Mouse (Mus musculus) left cerebral cortex, adult 2 months (tissue): ENCODE results near the gene Six5. TPM values are rescaled to one million over a fixed set of nuclear protein-coding genes. Genes with fewer than 3 reads are reported as not detected.

Experiments
- DNase-seq, 2 experiments: peaks; one replicate each; pipeline ENCODE4 v3.0.0; 2021 to 2022; ENCODE audit warnings: low spot score in 2 of 2, mixed read lengths in 1 of 2; ENCODE audit errors: extremely low spot score in 1 of 2
- H3K27ac ChIP-seq: fragments of 200-600 bp; 2 replicates; pipeline ENCODE4 v1.8.1; 2022
- H3K4me3 ChIP-seq: fragments of 200-600 bp; 2 replicates; pipeline ENCODE4 v1.8.1; 2022
- CTCF ChIP-seq: fragments of 200-600 bp; IDR thresholded peaks from 2 replicates; pipeline ENCODE4 v1.8.1; 2022; ENCODE audit warnings: antibody characterized with exemption, mild to moderate bottlenecking, moderate library complexity
- intact Hi-C: fragments of 180-260 bp; cut with DNase I; formaldehyde crosslinking; loops from one replicate; pipeline ENCODE4 v1.15.1; 2025
- long read RNA-seq, 2 experiments: library from polyadenylated mRNA; stranded (forward); transcript quantifications; one replicate each; pipeline ENCODE4 v2.0.0; 2021; ENCODE audit warnings: borderline mapping rate in 2 of 2
- total RNA-seq, 2 experiments: library from RNA; stranded (reverse); gene quantifications; 2 replicates each; pipeline ENCODE4 v1.2.3; 2021

Gene Six5
- 1 to 10 TPM; 1.9 to 2.0 TPM for total RNA-seq
- long read RNA-seq, experiment 1, partial matches to known transcripts = 1 of 1 reads
- long read RNA-seq, experiment 1, other reads (novel, unspliced or antisense) = 0 of 1 reads
- long read RNA-seq, experiment 2 = 0 reads

DNA sequence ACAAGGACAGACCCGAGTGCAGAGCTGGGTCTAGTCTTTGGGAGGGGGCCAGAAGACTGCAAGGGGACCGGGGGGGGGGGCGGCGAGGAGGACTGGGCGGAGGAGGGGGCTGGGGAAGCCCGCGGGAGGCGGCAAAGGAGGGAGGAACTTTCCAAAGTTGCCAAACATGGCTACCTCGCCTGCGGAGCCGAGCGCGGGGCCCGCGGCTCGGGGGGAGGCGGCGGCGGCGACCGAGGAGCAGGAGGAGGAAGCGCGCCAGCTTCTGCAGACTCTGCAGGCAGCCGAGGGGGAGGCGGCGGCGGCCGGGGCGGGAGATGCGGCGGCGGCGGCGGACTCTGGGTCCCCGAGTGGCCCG lies at the start of gene Six5:
Gene Six5 (plus strand): TSS at position 124 of the 355 bp plus-strand sequence.
- no peak for DNase-seq
- no peak for TF ChIP-seq CTCF
- Histone ChIP-seq H3K27ac (peak within 1 kb of the TSS; percentile 45; the same call in 1 of the 2 replicates), H3K4me3 (peak within 1 kb of the TSS; percentile 57)
- intact Hi-C loops = no loop called here

GRCm38 (mm10) chr7:19044616-19045015 lies 49.8 kb upstream of the Six5 start:
- Histone ChIP-seq H3K27ac (no peak overlapping the region), H3K4me3 (no peak overlapping the region)
- intact Hi-C loops = no loop called here
- no peak for TF ChIP-seq CTCF
- DNase-seq = no peak

DNA sequence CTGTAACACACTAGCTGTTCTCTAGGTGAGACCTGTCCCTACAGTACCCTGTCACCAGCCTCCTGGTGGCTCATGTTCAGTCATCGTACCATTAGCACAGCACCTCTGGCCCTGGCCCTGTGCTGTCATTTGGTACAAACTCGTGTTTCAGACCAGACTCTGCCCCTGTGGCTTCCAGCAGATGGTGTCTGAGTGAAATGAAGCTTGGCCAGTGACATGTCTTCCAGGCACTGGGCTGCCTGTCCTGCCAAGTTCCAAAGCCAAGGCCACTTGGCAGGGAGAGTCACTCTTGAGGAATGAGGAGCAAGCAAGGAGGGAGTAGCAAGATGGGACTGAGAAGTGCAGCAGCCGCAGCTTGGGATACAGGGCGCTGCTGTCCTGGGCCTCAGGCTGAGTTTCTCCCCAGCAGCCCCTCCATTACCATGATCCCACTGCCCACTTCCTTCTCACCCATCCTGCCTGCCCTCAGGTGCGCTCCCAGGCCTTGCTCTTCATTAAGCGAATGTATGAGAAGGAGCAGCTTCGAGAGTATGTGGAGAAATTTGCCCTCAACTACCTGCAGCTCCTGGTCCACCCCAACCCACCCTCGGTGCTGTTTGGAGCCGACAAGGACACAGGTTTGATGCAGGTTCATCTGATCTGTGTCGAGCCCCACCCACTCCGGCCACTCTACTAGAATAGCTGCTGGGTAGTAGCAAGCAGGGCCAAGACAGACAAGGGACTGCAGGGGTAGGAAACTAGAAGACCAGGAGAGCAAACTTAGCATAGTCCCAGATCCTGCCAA lies 47.9 kb upstream of the Six5 start:
- Histone ChIP-seq H3K4me3 (no peak overlapping the region), H3K27ac (no peak overlapping the region)
- no peak for TF ChIP-seq CTCF
- intact Hi-C loops = no loop called here
- no peak for DNase-seq

- TF ChIP-seq CTCF = no peak
- intact Hi-C loops = no loop called here
- DNase-seq = no peak
- H3K27ac ChIP-seq = no peak overlapping the region
- no peak overlapping the region for H3K4me3 ChIP-seq
Observed at GRCm38 (mm10) chr7:19048006-19048527, 46.3 kb upstream of the Six5 start.

GRCm38 (mm10) chr7:19049252-19049651 lies 45.1 kb upstream of the Six5 start:
- Histone ChIP-seq H3K4me3 (no peak overlapping the region), H3K27ac (peak overlapping the region; percentile 81; the same call in 1 of the 2 replicates)
- TF ChIP-seq CTCF = no peak
- DNase-seq = no peak
- intact Hi-C loops = no loop called here

- Histone ChIP-seq H3K4me3 (no peak overlapping the region), H3K27ac (peak overlapping the region; percentile 81)
- DNase-seq = peak in 1 of 2 experiments; percentile 42
- intact Hi-C loops = no loop called here
- no peak for TF ChIP-seq CTCF
Observed at GRCm38 (mm10) chr7:19050172-19050571, 44.2 kb upstream of the Six5 start.

DNA sequence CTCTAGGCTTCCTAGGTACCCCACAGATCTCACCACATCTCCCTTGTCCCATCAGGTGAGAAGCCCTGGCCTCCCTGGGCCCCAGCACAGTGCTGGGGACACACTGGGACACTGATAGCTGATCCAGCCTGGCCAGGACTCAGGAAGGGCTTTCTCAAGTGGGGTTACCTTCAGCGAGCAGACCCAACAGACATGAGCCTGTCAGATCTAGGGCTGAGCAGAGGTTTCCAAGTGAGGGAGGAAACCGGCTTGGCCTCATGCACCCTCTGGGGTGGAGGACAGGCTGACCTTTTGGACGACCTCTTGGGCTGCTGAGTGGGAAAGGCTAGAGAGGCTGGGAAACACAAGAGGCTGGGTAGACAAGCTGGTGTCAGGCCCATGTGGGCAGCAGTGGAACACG lies 43.2 kb upstream of the Six5 start:
- intact Hi-C loops = no loop called here
- no peak for TF ChIP-seq CTCF
- no peak overlapping the region for H3K4me3 ChIP-seq
- H3K27ac ChIP-seq = peak overlapping the region; percentile 81
- no peak for DNase-seq

GRCm38 (mm10) chr7:19052345-19053135 lies 41.9 kb upstream of the Six5 start:
- Histone ChIP-seq H3K4me3 (no peak overlapping the region), H3K27ac (peak overlapping the region; percentile 81)
- DNase-seq = peak; percentile 47 to 58
- no peak for TF ChIP-seq CTCF
- intact Hi-C loops = no loop called here

- intact Hi-C loops = no loop called here
- DNase-seq = no peak
- TF ChIP-seq CTCF = no peak
- H3K27ac ChIP-seq = peak overlapping the region; percentile 81
- no peak overlapping the region for H3K4me3 ChIP-seq
Observed at GRCm38 (mm10) chr7:19053136-19053532, 41.3 kb upstream of the Six5 start.

- intact Hi-C loops = no loop called here
- peak within 1 kb of the TSS; percentile 81 for H3K27ac ChIP-seq
- H3K4me3 ChIP-seq = no peak within 1 kb of the TSS
- peak; percentile 55 for TF ChIP-seq CTCF
- DNase-seq = peak in 1 of 2 experiments; percentile 52
Observed at GRCm38 (mm10) chr7:19054047-19054776, 40.2 kb upstream of the Six5 start, which contains the start of gene Rsph6a. Gene Rsph6a, plus strand, starts transcription at chr7:19054690.

- H3K4me3 ChIP-seq = no peak overlapping the region
- DNase-seq = no peak
- no peak overlapping the region for H3K27ac ChIP-seq
- intact Hi-C loops = no loop called here
- TF ChIP-seq CTCF = no peak
Observed at GRCm38 (mm10) chr7:19054777-19055076, 39.7 kb upstream of the Six5 start.

- Histone ChIP-seq H3K27ac (no peak overlapping the region), H3K4me3 (no peak overlapping the region)
- intact Hi-C loops = no loop called here
- no peak for DNase-seq
- no peak for TF ChIP-seq CTCF
Observed at GRCm38 (mm10) chr7:19055108-19055507, 39.3 kb upstream of the Six5 start.
